Mouse (Mus musculus) intestine, embryonic 15.5 days (tissue): ENCODE data around the gene Sfxn3. TPM values are rescaled to one million over a fixed set of nuclear protein-coding genes. Genes with fewer than 3 reads are reported as not detected.

Experiments
- ATAC-seq: fragments of 200-750 bp; cut with Nextera tagmentation; 2 replicates; pipeline ENCODE4 v1.8.0; 2017; ENCODE audit warnings: moderate TSS enrichment, moderate library complexity
- H3K27ac ChIP-seq: fragments of 300-500 bp; sonication (generic); 2 replicates; pipeline ENCODE4 v1.5.1; 2015; ENCODE audit warnings: mild to moderate bottlenecking, inconsistent platforms
- H3K27me3 ChIP-seq: fragments of 300-500 bp; sonication (generic); replicated peaks from 2 replicates; pipeline ENCODE4 v1.6.1; 2015; ENCODE audit warnings: inconsistent platforms
- H3K36me3 ChIP-seq: fragments of 300-500 bp; sonication (generic); 2 replicates; pipeline ENCODE4 v1.6.1; 2015; ENCODE audit warnings: inconsistent platforms
- H3K4me1 ChIP-seq: fragments of 300-500 bp; sonication (generic); replicated peaks from 2 replicates; pipeline ENCODE4 v1.6.1; 2015; ENCODE audit warnings: inconsistent platforms
- H3K4me2 ChIP-seq: fragments of 300-500 bp; sonication (generic); replicated peaks from 2 replicates; pipeline ENCODE4 v1.6.1; 2015; ENCODE audit warnings: mild to moderate bottlenecking, inconsistent platforms
- H3K4me3 ChIP-seq: fragments of 300-500 bp; sonication (generic); replicated peaks from 2 replicates; pipeline ENCODE4 v1.5.1; 2015; ENCODE audit warnings: inconsistent platforms
- H3K9ac ChIP-seq: fragments of 300-500 bp; sonication (generic); 2 replicates; pipeline ENCODE4 v1.6.1; 2015; ENCODE audit warnings: inconsistent platforms
- H3K9me3 ChIP-seq: fragments of 300-500 bp; sonication (generic); 2 replicates; pipeline ENCODE4 v1.6.1; 2016; ENCODE audit warnings: inconsistent platforms
- WGBS: fragments of 180-500 bp; shearing (Covaris S2); methylation state at CpG from one replicate; pipeline ENCODE4 v1.1.7; 2015; 5-methylcytosine and 5-hydroxymethylcytosine counted together
- polyA plus RNA-seq: library from polyadenylated mRNA; unstranded; fragments of >200 nt; fragmentation: Nextera tagmentation; extraction: Ambion mirVana; gene quantifications from 2 replicates; pipeline ENCODE4 v1.2.1, GENCODE M21; 2015

The Sfxn3 gene
- polyA plus RNA-seq = 19.0 and 19.4 TPM in 2 replicates

GRCm38 (mm10) chr19:45047417-45047934 lies at the start of gene Sfxn3:
Gene Sfxn3 (plus strand): TSS chr19:45047503.
- ATAC-seq = peak; percentile 85

DNA sequence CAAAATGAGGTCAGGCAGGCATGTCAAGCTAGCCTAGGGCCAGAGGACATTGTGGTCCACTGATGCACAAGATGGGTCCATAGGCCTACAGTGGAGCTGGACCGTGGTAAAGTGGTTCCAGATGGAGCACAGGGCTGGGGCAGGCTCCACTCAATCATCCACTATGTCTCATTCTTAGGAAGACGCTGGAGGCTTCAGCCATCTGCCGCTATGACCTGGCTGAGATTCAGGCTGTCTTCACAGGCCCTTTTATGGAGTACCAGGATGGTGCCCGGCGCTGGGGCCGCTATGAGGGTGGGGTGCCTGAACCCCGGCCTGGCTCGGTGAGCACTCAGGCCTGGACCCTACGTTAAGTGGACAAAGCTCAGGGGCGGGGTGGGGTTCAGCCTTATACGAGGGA lies 49.5 kb upstream of the Sfxn3 start:
- no peaks in the 10 kb centered on the region for H3K27me3 ChIP-seq
- H3K4me3 ChIP-seq = no peak overlapping the region
- H3K4me1 ChIP-seq = no peaks in the 10 kb centered on the region
- H3K9me3 ChIP-seq = no peaks in the 10 kb centered on the region
- peaks cover 6% of the 10 kb centered on the region; the same call in 1 of the 2 replicates for H3K36me3 ChIP-seq
- H3K27ac ChIP-seq = no peak overlapping the region
- ATAC-seq = no peak
- WGBS = 86% methylated on average over 11 of the region's 11 CpGs
- H3K4me2 ChIP-seq = no peak overlapping the region
- no peak overlapping the region for H3K9ac ChIP-seq

More at GRCm38 (mm10) chr19:45047417-45047934, at the start of gene Sfxn3:
- Histone ChIP-seq H3K27me3 (peaks cover 7% of the 10 kb centered on the region; the same call in 1 of the 2 replicates), H3K4me2 (peak within 1 kb of the TSS; percentile 77), H3K4me3 (peak within 1 kb of the TSS; percentile 46), H3K9me3 (no peaks in the 10 kb centered on the region), H3K36me3 (no peaks in the 10 kb centered on the region), H3K4me1 (peaks cover 26% of the 10 kb centered on the region), H3K9ac (peak within 1 kb of the TSS; percentile 49), H3K27ac (peak within 1 kb of the TSS; percentile 84)
- WGBS = under 1% methylated on average over 26 of the region's 26 CpGs

DNA sequence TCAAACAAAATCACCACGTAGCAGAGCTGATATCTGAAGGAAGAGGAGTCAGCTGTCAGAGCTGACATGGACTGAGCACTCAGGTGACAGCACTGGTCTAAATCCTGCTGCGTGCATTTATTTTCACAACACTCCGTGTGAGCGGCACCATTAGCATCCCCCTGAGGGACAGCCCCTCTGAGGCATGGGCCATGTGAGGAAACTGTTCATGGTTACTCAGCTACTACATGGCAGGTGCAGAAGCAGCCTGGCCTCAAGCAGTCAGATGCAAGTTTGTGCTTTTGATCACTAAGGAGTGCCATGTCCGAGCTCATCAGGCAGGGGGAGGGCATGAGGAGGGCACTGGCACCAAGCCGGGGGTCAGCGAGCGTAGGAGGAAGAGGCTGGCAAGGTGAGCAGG lies 47.7 kb upstream of the Sfxn3 start:
- Histone ChIP-seq H3K36me3 (peaks cover 9% of the 10 kb centered on the region; the same call in 1 of the 2 replicates), H3K9me3 (no peaks in the 10 kb centered on the region), H3K4me1 (no peaks in the 10 kb centered on the region), H3K9ac (no peak overlapping the region), H3K4me2 (no peak overlapping the region), H3K27me3 (no peaks in the 10 kb centered on the region), H3K4me3 (no peak overlapping the region), H3K27ac (no peak overlapping the region)
- 80% methylated on average over 8 of the region's 8 CpGs for WGBS
- no peak for ATAC-seq

DNA sequence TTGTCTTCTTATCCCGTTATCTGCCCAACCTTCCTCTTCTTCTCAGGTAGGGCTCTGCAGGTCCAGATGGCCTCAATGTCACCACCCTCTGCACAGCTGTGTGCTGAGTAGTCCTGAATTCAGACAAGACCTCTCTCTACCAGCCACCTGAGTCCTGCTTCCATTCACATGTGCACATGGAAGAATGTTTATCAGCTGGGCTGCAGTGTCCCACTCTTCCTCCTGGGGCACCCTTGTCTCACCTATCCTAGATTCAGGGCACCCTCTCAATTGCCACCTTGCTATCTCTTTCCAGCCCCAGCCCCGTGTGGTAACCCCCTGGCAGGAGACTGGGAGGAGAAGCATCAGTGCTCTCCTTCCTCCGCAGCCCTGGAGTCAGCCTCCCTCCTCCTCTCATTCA lies 45.0 kb upstream of the Sfxn3 start:
- no peaks in the 10 kb centered on the region for H3K27me3 ChIP-seq
- H3K4me2 ChIP-seq = no peak overlapping the region
- WGBS = 58% methylated on average over 3 of the region's 3 CpGs
- no peak for ATAC-seq
- H3K9ac ChIP-seq = no peak overlapping the region
- peaks cover 12% of the 10 kb centered on the region for H3K4me1 ChIP-seq
- H3K9me3 ChIP-seq = no peaks in the 10 kb centered on the region
- no peak overlapping the region for H3K27ac ChIP-seq
- H3K36me3 ChIP-seq = peaks cover 9% of the 10 kb centered on the region; the same call in 1 of the 2 replicates
- no peak overlapping the region for H3K4me3 ChIP-seq

DNA sequence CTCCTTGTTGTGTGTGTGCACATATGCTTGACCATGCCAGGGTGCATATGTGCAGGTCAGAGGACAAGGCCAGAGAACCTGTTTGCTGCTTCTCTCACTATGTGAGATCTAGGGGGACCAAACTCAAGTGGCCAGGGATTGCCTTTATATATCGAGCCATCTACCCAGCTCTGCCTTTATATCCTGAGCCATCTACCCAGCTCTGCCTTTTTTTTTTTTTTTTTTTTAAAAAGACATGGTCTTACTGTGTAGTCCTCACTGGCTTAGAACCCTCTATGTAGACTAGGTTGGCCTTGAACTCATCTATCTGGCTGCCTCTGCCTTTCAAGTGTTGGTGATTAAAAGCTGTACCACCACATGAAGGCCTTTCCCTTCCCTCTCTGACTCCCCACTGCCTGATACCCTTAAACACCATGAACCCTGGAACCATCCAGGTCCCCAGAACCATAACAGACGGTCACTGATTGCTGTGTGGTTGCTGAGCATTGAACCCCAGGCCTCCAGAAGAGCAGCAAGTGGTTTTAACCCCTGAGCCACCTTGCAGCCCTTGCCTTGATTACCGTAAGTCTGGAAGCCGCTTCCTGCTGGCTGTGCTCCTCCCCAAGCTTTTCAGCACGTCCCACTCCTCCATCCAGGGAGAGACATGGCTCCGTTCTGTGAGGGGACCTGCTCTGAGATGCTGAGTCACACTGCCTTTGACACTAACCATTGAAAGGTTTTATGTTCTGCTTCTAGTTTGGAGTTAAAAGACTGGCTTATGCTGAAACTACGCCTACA lies 43.4 kb upstream of the Sfxn3 start:
- Histone ChIP-seq H3K27ac (no peak overlapping the region), H3K9me3 (no peaks in the 10 kb centered on the region), H3K9ac (no peak overlapping the region), H3K4me1 (peaks cover 19% of the 10 kb centered on the region), H3K27me3 (no peaks in the 10 kb centered on the region), H3K4me3 (no peak overlapping the region), H3K36me3 (peaks cover 6% of the 10 kb centered on the region; the same call in 1 of the 2 replicates), H3K4me2 (no peak overlapping the region)
- 88% methylated on average over 7 of the region's 7 CpGs for WGBS
- no peak for ATAC-seq

- WGBS = 9% methylated on average over 16 of the region's 16 CpGs
- H3K9me3 ChIP-seq = no peaks in the 10 kb centered on the region
- H3K4me2 ChIP-seq = peak within 1 kb of the TSS; percentile 85
- peak; percentile 42 for ATAC-seq
- H3K4me1 ChIP-seq = peaks cover 19% of the 10 kb centered on the region
- peak within 1 kb of the TSS; percentile 71 for H3K27ac ChIP-seq
- peak within 1 kb of the TSS; percentile 95 for H3K4me3 ChIP-seq
- no peaks in the 10 kb centered on the region for H3K27me3 ChIP-seq
- H3K9ac ChIP-seq = peak within 1 kb of the TSS; percentile 83
- H3K36me3 ChIP-seq = peaks cover 13% of the 10 kb centered on the region
These were observed 41.9 kb upstream of the Sfxn3 start, which contains the start of gene Twnk for GRCm38 (mm10) chr19:45005444-45005843. Gene Twnk (plus strand): TSS chr19:45005663.

- Histone ChIP-seq H3K4me2 (peak within 1 kb of the TSS; percentile 85), H3K4me3 (peak within 1 kb of the TSS; percentile 95), H3K27me3 (no peaks in the 10 kb centered on the region), H3K36me3 (peaks cover 19% of the 10 kb centered on the region), H3K9ac (peak within 1 kb of the TSS; percentile 83), H3K4me1 (peaks cover 19% of the 10 kb centered on the region), H3K9me3 (no peaks in the 10 kb centered on the region), H3K27ac (peak within 1 kb of the TSS; percentile 71)
- peak; percentile 92 for ATAC-seq
- under 1% methylated on average over 82 of the region's 82 CpGs for whole genome bisulfite sequencing
These were observed 41.2 kb upstream of the Sfxn3 start, which contains the start of gene Mrpl43 for GRCm38 (mm10) chr19:45005957-45006712. Gene Mrpl43 (minus strand): TSS chr19:45006442.

GRCm38 (mm10) chr19:45007021-45007420 lies 40.3 kb upstream of the Sfxn3 start:
- H3K9me3 ChIP-seq = no peaks in the 10 kb centered on the region
- peaks cover 19% of the 10 kb centered on the region for H3K4me1 ChIP-seq
- H3K9ac ChIP-seq = peak overlapping the region; percentile 83
- H3K4me3 ChIP-seq = peak overlapping the region; percentile 95
- H3K27me3 ChIP-seq = no peaks in the 10 kb centered on the region
- ATAC-seq = no peak
- H3K27ac ChIP-seq = peak overlapping the region; percentile 71
- peak overlapping the region; percentile 85 for H3K4me2 ChIP-seq
- WGBS = 26% methylated on average over 17 of the region's 17 CpGs
- H3K36me3 ChIP-seq = peaks cover 19% of the 10 kb centered on the region

- Histone ChIP-seq H3K27ac (no peak overlapping the region), H3K9ac (peak overlapping the region; percentile 83), H3K4me1 (peaks cover 19% of the 10 kb centered on the region), H3K4me2 (peak overlapping the region; percentile 85), H3K36me3 (peaks cover 22% of the 10 kb centered on the region), H3K9me3 (no peaks in the 10 kb centered on the region), H3K4me3 (peak overlapping the region; percentile 95), H3K27me3 (no peaks in the 10 kb centered on the region)
- WGBS = 86% methylated on average over 20 of the region's 20 CpGs
- no peak for ATAC-seq
These were observed 39.7 kb upstream of the Sfxn3 start for GRCm38 (mm10) chr19:45007425-45008191.

DNA sequence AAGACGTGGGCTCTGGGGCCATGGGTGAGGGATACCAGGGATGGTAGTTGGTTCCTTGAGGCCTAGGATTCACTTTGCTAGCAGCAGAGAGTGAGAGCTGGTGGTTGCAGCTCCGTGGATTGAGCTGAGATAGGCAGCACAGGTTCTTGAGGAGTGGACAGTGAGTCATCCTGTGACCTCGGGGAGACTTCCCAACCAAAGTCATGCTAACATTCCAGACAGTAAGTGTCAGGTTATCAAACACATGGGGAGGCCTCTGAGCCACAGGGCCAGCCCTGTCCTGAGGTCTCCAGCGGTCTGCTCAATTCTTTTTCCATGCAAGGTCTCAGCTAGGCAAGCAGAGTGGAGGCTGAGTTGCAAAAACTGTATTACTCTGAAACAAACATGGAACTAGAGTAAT lies 36.7 kb upstream of the Sfxn3 start:
- WGBS = 90% methylated on average over 4 of the region's 4 CpGs
- no peak for ATAC-seq

GRCm38 (mm10) chr19:45012219-45012618 lies 35.1 kb upstream of the Sfxn3 start:
- Histone ChIP-seq H3K4me2 (no peak overlapping the region), H3K4me3 (no peak overlapping the region), H3K27ac (peak overlapping the region; percentile 34; the same call in 1 of the 2 replicates), H3K4me1 (peaks cover 23% of the 10 kb centered on the region), H3K9me3 (no peaks in the 10 kb centered on the region), H3K36me3 (peaks cover 19% of the 10 kb centered on the region), H3K9ac (0 out of 2 replicates have a peak overlapping the region, but pooled peaks have one; percentile 15), H3K27me3 (no peaks in the 10 kb centered on the region)
- ATAC-seq = no peak
- 86% methylated on average over 8 of the region's 8 CpGs for WGBS

More for the DNA sequence above, 36.7 kb upstream of the Sfxn3 start:
- H3K36me3 ChIP-seq = peaks cover 19% of the 10 kb centered on the region
- no peak overlapping the region for H3K9ac ChIP-seq
- no peaks in the 10 kb centered on the region for H3K9me3 ChIP-seq
- H3K4me2 ChIP-seq = no peak overlapping the region
- H3K4me3 ChIP-seq = no peak overlapping the region
- no peak overlapping the region for H3K27ac ChIP-seq
- H3K4me1 ChIP-seq = peaks cover 27% of the 10 kb centered on the region
- no peaks in the 10 kb centered on the region for H3K27me3 ChIP-seq
